Mouse (Mus musculus) C2C12 (cell line): ENCODE results near the gene Shoc2. TPM values are rescaled to one million over a fixed set of nuclear protein-coding genes. Genes with fewer than 3 reads are reported as not detected.

Experiments used
- H3K27me3 ChIP-seq: one replicate; pipeline ENCODE4 v1.6.1; 2011; ENCODE audit not compliant: control insufficient read depth, insufficient read depth, insufficient read length
- H3K36me3 ChIP-seq: one replicate; pipeline ENCODE4 v1.6.1; 2011; ENCODE audit not compliant: control insufficient read depth, insufficient read depth
- H3K4me3 ChIP-seq: one replicate; pipeline ENCODE4 v1.5.1; 2011; ENCODE audit warnings: mild to moderate bottlenecking, control low read depth; ENCODE audit not compliant: poor library complexity, insufficient read depth, severe bottlenecking
- H3K79me2 ChIP-seq: one replicate; pipeline ENCODE4 v1.6.1; 2011; ENCODE audit not compliant: control insufficient read depth, insufficient read depth
- H3K79me3 ChIP-seq: one replicate; pipeline ENCODE4 v1.6.1; 2011; ENCODE audit warnings: low read depth, control low read depth
- H3ac ChIP-seq: one replicate; pipeline ENCODE3; 2011; ENCODE audit warnings: low read depth; ENCODE audit not compliant: control insufficient read depth, insufficient read length
- CEBPB ChIP-seq: IDR thresholded peaks from one replicate; pipeline ENCODE4 v1.6.1; 2011; ENCODE audit warnings: low read depth, mild to moderate bottlenecking, control low read depth, moderate library complexity
- CTCF ChIP-seq: IDR thresholded peaks from one replicate; pipeline ENCODE4 v1.5.1; 2011; ENCODE audit not compliant: control insufficient read depth, insufficient read depth, insufficient read length
- FOSL1 ChIP-seq: IDR thresholded peaks from one replicate; pipeline ENCODE4 v1.8.0; 2011; ENCODE audit warnings: mild to moderate bottlenecking, low read length; ENCODE audit not compliant: poor library complexity, insufficient read depth, severe bottlenecking
- MAX ChIP-seq: IDR thresholded peaks from one replicate; pipeline ENCODE4 v1.6.1; 2011; ENCODE audit warnings: mild to moderate bottlenecking, control low read depth
- MYOD1 ChIP-seq: IDR thresholded peaks from one replicate; pipeline ENCODE4 v1.6.1; 2011; ENCODE audit warnings: low read depth; ENCODE audit not compliant: control insufficient read depth, insufficient read length
- MYOG ChIP-seq: IDR thresholded peaks from one replicate; pipeline ENCODE4 v1.6.1; 2011; ENCODE audit not compliant: control insufficient read depth, insufficient read length; ENCODE audit errors: extremely low read depth
- USF1 ChIP-seq: IDR thresholded peaks from one replicate; pipeline ENCODE4 v1.6.1; 2011; ENCODE audit warnings: low read depth, mild to moderate bottlenecking, control low read depth, moderate library complexity
- polyA plus RNA-seq: library from polyadenylated mRNA; unstranded; fragments of >200 nt; fragmentation: generic; extraction: Trizol; gene quantifications from one replicate; pipeline ENCODE4 v1.2.1, GENCODE M21; 2012; ENCODE audit warnings: missing spikeins

Gene Shoc2
- polyA plus RNA-seq, 1 experiment, result 9.1 TPM

DNA sequence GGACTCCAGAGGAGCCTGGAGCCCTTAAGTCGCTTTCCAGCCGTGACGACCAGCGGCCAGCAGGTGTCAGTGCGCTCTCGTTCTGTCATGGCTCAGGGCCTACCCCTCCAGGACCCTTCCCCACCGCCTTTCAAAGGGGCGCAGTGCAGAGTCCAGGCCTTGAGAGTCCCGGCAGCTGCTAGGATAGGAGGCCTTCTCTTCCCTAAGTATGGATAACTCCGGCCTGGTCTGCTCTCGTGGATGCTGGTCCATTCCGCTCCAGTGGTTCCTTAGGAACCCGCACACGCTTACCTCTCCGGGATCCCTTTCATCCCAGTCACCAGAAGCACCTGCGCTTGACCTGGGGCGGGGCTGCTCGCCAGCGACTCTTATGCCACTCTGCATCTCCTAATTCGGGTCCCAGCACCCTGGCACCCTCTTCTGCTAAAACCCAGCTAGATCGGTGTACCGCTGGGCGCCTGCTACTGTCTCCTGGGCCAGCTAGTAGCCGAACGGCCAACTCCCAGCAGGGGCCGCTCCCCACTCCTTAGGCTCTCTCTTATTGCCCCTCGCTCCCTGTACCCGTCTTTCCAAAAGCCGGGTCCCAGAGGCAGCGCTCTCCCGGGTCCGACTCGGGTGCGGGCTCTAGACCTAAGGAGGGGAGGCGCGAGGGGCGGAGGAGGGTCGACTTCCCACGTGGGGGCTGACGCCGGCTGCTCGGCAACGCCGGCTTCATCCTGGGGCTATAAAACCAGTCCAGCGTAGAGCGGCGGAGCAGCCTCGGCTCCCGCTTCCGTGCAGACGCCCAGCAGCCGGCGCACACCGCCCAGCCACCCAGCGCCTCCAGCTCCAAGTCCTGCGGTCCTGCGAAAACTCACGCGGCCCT, 100.6 kb downstream of the Shoc2 start:
- Histone ChIP-seq H3K79me2 (no peaks in the 10 kb centered on the region), H3ac (peak overlapping the region; percentile 49), H3K79me3 (no peaks in the 10 kb centered on the region), H3K36me3 (no peaks in the 10 kb centered on the region), H3K27me3 (peaks cover 34% of the 10 kb centered on the region), H3K4me3 (no peak overlapping the region)
- TF ChIP-seq CTCF (peak; percentile 78), USF1 (no peak)

DNA sequence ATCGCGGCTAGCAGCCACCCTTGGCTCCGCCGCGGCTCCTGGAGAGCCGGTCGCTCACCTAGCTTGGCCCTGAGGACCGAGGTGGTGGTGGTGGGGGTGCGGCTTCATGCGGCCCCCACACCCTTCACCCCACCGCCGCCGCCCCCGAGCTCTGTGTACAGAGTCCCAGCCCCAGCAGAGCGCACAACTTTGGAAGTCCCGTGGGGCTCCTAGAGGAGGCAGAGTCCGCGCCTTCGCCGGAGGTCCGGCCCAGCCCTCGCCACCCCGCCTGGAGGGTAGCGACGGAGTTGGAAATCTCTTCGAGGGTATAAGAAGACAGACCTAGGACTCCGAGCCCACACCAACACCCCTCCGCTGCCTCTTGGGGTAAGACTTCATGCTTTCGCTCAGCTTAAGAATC, 101.3 kb downstream of the Shoc2 start:
- Histone ChIP-seq H3K36me3 (no peaks in the 10 kb centered on the region), H3K79me3 (no peaks in the 10 kb centered on the region), H3K27me3 (peaks cover 36% of the 10 kb centered on the region), H3ac (peak overlapping the region; percentile 49), H3K79me2 (no peaks in the 10 kb centered on the region), H3K4me3 (no peak overlapping the region)
- TF ChIP-seq MYOG (no peak), FOSL1 (no peak), USF1 (no peak), MYOD1 (no peak), CEBPB (no peak), CTCF (no peak), MAX (no peak)

GRCm38 (mm10) chr19:54045931-54046683, 102.0 kb downstream of the Shoc2 start:
- Histone ChIP-seq H3K27me3 (peaks cover 40% of the 10 kb centered on the region), H3K79me2 (no peaks in the 10 kb centered on the region), H3K79me3 (no peaks in the 10 kb centered on the region), H3K4me3 (no peak overlapping the region), H3ac (no peak overlapping the region), H3K36me3 (no peaks in the 10 kb centered on the region)
- TF ChIP-seq USF1 (no peak), MYOD1 (no peak), CEBPB (no peak), MAX (no peak), CTCF (no peak), FOSL1 (no peak), MYOG (no peak)

DNA sequence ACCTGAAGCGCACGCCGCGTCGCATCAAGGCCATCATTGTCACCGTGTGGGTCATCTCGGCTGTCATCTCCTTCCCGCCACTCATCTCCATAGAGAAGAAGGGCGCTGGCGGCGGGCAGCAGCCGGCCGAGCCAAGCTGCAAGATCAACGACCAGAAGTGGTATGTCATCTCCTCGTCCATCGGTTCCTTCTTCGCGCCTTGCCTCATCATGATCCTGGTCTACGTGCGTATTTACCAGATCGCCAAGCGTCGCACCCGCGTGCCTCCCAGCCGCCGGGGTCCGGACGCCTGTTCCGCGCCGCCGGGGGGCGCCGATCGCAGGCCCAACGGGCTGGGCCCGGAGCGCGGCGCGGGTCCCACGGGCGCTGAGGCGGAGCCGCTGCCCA, 102.6 kb downstream of the Shoc2 start:
- Histone ChIP-seq H3ac (no peak overlapping the region), H3K36me3 (no peaks in the 10 kb centered on the region), H3K79me2 (no peaks in the 10 kb centered on the region), H3K27me3 (peaks cover 40% of the 10 kb centered on the region), H3K4me3 (no peak overlapping the region), H3K79me3 (no peaks in the 10 kb centered on the region)
- TF ChIP-seq CTCF, result no peak

GRCm38 (mm10) chr19:54047386-54048050, 103.4 kb downstream of the Shoc2 start:
- no peaks in the 10 kb centered on the region for H3K36me3 ChIP-seq
- H3K79me3 ChIP-seq, result no peaks in the 10 kb centered on the region
- no peaks in the 10 kb centered on the region for H3K79me2 ChIP-seq
- no peak overlapping the region for H3ac ChIP-seq
- TF ChIP-seq MYOG (no peak), CTCF (no peak)
- no peak overlapping the region for H3K4me3 ChIP-seq
- peaks cover 40% of the 10 kb centered on the region for H3K27me3 ChIP-seq
